Mouse (Mus musculus) brain, embryonic 18.5 days (tissue): ENCODE results near the gene Tcf25.
A peak's percentile ranks its signal among the peaks of the same experiment; 100 is the strongest.
"Not testable (repeated sequence)": the region's sequence is repeated elsewhere in the genome, so short reads cannot be mapped to it uniquely, and the experiment has no call there.

Source experiments
- DNase-seq: peaks from one replicate; pipeline ENCODE4 v3.0.0-alpha.2; 2012; ENCODE audit warnings: low read depth, low spot score

Gene Tcf25

GRCm38 (mm10) chr8:123428939-123429721 lies 55.6 kb downstream of the Tcf25 start:
- no peak for DNase-seq

GRCm38 (mm10) chr8:123429722-123430013 lies 56.1 kb downstream of the Tcf25 start:
- DNase-seq: not testable (repeated sequence)

- not testable (repeated sequence) for DNase-seq
Measured at GRCm38 (mm10) chr8:123430936-123431335, 57.4 kb downstream of the Tcf25 start.

- DNase-seq: no peak
Measured at GRCm38 (mm10) chr8:123431616-123432365, 58.2 kb downstream of the Tcf25 start.

- DNase-seq: no peak
Measured at GRCm38 (mm10) chr8:123432381-123432780, 58.8 kb downstream of the Tcf25 start.

- not testable (repeated sequence) for DNase-seq
Measured at GRCm38 (mm10) chr8:123433241-123433974, 59.9 kb downstream of the Tcf25 start.

- DNase-seq: no peak
Measured at GRCm38 (mm10) chr8:123441788-123442187, 68.2 kb downstream of the Tcf25 start.

- no peak for DNase-seq
Measured at GRCm38 (mm10) chr8:123442351-123442750, 68.8 kb downstream of the Tcf25 start.

GRCm38 (mm10) chr8:123442871-123443575 lies 69.5 kb downstream of the Tcf25 start:
- DNase-seq: peak; percentile 74

- no peak for DNase-seq
Measured at GRCm38 (mm10) chr8:123443576-123443921, 70.0 kb downstream of the Tcf25 start.

- DNase-seq: no peak
Measured at GRCm38 (mm10) chr8:123444131-123444530, 70.6 kb downstream of the Tcf25 start.

- DNase-seq: no peak
Measured at GRCm38 (mm10) chr8:123445981-123446380, 72.4 kb downstream of the Tcf25 start.

GRCm38 (mm10) chr8:123446799-123447198 lies 73.2 kb downstream of the Tcf25 start:
- no peak for DNase-seq

GRCm38 (mm10) chr8:123450783-123451182 lies 77.2 kb downstream of the Tcf25 start:
- DNase-seq: no peak

GRCm38 (mm10) chr8:123451747-123452146 lies 78.2 kb downstream of the Tcf25 start:
- DNase-seq: not testable (repeated sequence)

- DNase-seq: no peak
Measured at GRCm38 (mm10) chr8:123452149-123452548, 78.6 kb downstream of the Tcf25 start.

- no peak for DNase-seq
Measured at GRCm38 (mm10) chr8:123453291-123453690, 79.7 kb downstream of the Tcf25 start.
